Mouse (Mus musculus): ENCODE data around the gene Ccl12. TPM values are rescaled to one million over a fixed set of nuclear protein-coding genes. Genes with fewer than 3 reads are reported as not detected.

Gene Ccl12
- polyA plus RNA-seq (2016; fragmentation: Nextera tagmentation; extraction: Ambion mirVana), result 1.7 and 1.9 TPM in 2 replicates

DNA sequence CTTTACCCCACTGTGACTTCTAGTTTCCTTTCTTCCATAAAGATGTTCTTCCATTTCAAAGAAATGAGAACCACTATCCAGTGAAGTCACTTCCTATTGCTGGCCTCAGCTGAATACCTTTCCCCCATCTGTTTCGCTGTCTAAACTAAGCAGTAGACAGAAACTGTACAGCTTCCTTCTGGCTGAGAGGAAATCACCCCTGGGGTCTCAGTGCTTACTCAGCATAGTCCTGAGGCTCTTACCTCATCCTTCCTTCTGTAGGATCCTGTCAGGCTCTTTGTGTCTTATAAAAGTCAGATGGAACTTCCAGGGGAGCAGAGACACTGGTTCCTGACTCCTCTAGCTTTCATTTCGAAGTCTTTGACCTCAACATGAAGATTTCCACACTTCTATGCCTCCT is at the start of gene Ccl12:
Ccl12 (plus strand) TSS at position 317 of the 400 bp plus-strand sequence.
- no peaks in the 10 kb centered on the region for H3K9me3 ChIP-seq
- WGBS, result 72% methylated on average over 2 of the region's 2 CpGs
- H3K4me1 ChIP-seq, result no peaks in the 10 kb centered on the region
- no peaks in the 10 kb centered on the region for H3K27me3 ChIP-seq
- H3K36me3 ChIP-seq, result no peaks in the 10 kb centered on the region
- no peak within 1 kb of the TSS for H3K27ac ChIP-seq
- no peak within 1 kb of the TSS for H3K9ac ChIP-seq
- no peak within 1 kb of the TSS for H3K4me3 ChIP-seq
- no peak for ATAC-seq (ENCODE audit: insufficient number of reproducible peaks, insufficient read depth, low FRiP score, low TSS enrichment)
- no peak within 1 kb of the TSS for H3K4me2 ChIP-seq (replicated peaks)

DNA sequence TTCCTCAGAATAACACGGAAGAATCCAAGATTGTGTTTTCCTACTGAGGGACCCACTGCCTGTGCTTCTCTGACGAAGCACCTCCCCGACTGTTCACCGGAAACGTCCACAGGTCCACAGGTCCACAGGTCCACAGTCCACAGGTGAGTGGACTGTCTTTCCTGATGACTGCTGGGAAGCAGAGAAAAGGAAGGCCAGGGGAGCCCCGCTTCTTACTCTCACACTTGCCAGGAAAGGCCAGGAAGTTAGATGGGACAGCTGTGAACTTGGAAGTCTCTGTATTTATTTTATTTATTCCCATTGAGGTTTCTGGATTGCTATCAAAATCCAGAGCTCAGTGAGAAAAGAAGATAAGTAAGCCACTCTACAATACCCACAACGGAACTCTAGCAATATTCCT is 47.8 kb upstream of the Ccl12 start:
- no peak for ATAC-seq (ENCODE audit: insufficient number of reproducible peaks, insufficient read depth, low FRiP score, low TSS enrichment)
- Histone ChIP-seq H3K4me3 (no peak overlapping the region), H3K27me3 (no peaks in the 10 kb centered on the region), H3K9ac (no peak overlapping the region), H3K4me1 (no peaks in the 10 kb centered on the region), H3K36me3 (no peaks in the 10 kb centered on the region), H3K27ac (no peak overlapping the region), H3K4me2 (replicated peaks) (no peak overlapping the region), H3K9me3 (no peaks in the 10 kb centered on the region)
- WGBS, result 81% methylated on average over 7 of the region's 7 CpGs

DNA sequence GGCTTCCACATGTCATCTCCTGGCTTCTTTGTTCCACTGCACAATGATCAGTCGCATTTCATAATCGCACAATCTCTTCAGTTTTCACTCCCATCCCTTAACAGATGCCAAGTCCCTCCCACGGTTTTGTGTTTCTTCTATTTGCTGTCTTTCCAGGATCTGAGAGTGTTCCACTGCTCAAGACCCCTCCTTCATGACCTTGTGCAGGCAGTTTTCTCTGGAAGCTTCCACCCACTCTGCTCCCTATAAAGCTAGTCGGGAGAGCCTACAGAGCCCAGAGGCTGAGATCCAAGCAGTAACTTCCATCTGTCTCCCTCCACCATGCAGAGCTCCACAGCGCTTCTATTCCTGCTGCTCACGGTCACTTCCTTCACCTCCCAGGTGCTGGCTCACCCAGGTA is 44.0 kb upstream of the Ccl12 start, which contains the start of gene Ccl11:
Ccl11 (plus strand) TSS at position 178 of the 400 bp plus-strand sequence.
- 75% methylated on average over 6 of the region's 6 CpGs for WGBS
- Histone ChIP-seq H3K27me3 (no peaks in the 10 kb centered on the region), H3K27ac (no peak within 1 kb of the TSS), H3K4me3 (no peak within 1 kb of the TSS), H3K4me1 (no peaks in the 10 kb centered on the region), H3K9ac (no peak within 1 kb of the TSS), H3K4me2 (replicated peaks) (no peak within 1 kb of the TSS), H3K9me3 (no peaks in the 10 kb centered on the region), H3K36me3 (no peaks in the 10 kb centered on the region)
- no peak for ATAC-seq (ENCODE audit: insufficient number of reproducible peaks, insufficient read depth, low FRiP score, low TSS enrichment)

DNA sequence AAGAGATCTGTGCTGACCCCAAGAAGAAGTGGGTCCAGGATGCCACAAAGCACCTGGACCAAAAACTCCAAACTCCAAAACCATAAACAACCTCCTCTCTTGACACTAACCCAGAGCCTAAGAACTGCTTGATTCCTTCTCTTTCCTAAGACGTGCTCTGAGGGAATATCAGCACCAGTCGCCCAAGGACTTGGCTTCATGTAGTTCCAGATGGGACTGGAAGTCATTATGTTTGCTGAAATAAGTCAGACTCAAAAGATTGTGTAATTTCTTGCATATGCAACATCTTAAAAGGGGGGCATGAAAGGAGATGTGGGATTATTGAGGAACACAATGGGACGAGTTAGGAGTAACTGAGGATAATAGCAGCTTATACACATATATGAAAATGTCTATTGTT is 39.4 kb upstream of the Ccl12 start:
- Histone ChIP-seq H3K4me2 (replicated peaks) (no peak overlapping the region), H3K9ac (no peak overlapping the region), H3K4me1 (no peaks in the 10 kb centered on the region), H3K27ac (no peak overlapping the region), H3K27me3 (no peaks in the 10 kb centered on the region), H3K36me3 (no peaks in the 10 kb centered on the region), H3K4me3 (no peak overlapping the region), H3K9me3 (no peaks in the 10 kb centered on the region)
- 41% methylated on average over 3 of the region's 3 CpGs for WGBS
- no peak for ATAC-seq (ENCODE audit: insufficient number of reproducible peaks, insufficient read depth, low FRiP score, low TSS enrichment)

DNA sequence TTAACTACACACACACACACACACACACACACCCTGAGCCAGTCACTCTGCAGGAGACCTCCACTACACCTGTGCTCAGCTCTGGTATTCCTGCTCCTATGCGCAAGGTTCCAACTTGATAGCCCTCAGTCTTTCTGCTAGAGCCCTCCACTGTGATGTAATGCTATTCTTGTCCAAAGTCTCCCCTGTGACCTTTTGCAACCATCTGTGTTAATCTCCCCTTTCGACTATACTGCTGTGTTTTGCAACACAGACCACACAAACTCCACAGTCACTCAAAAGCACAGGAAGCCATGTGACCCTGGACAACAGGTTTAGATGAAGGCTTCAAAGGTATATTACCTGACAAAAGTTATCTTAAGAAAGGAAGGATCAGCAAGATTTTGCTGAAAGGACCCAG is 38.2 kb upstream of the Ccl12 start:
- ATAC-seq (ENCODE audit: insufficient number of reproducible peaks, insufficient read depth, low FRiP score, low TSS enrichment), result no peak
- Histone ChIP-seq H3K27ac (no peak overlapping the region), H3K4me3 (no peak overlapping the region), H3K4me1 (no peaks in the 10 kb centered on the region), H3K4me2 (replicated peaks) (no peak overlapping the region), H3K9me3 (no peaks in the 10 kb centered on the region), H3K27me3 (no peaks in the 10 kb centered on the region), H3K36me3 (no peaks in the 10 kb centered on the region), H3K9ac (no peak overlapping the region)
- 69% methylated on average over 2 of the region's 2 CpGs for WGBS

DNA sequence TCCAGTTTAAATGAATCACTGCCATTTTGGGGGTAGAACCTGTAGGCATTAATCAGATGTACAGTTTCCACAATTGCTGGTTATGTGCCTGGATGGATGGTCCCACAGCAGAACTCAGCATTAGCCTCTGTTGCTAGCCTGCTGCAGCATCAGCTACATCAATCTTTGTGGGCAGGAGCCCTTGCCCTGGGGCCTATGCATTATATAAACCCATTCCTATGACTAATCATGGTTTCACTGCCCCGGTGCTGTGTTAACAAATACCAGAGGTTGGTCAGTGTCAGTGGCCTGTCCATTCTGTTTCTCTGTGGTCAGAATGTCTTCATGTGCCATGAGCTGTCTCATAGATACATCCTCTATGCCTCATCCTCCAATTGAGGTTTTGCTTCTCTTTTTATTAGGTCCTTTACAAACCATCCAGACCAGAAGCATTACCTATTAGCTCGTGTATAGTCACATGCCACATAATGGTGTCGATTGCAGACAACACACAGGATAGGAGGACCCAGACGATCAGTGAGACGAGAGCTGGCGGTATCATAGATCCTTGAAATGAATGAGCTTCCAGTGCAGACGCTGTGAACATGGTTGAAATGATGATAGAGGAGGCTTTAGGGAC is 34.6 kb upstream of the Ccl12 start:
- Histone ChIP-seq H3K4me1 (no peaks in the 10 kb centered on the region), H3K27me3 (no peaks in the 10 kb centered on the region), H3K9me3 (no peaks in the 10 kb centered on the region), H3K27ac (no peak overlapping the region), H3K4me2 (replicated peaks) (no peak overlapping the region), H3K9ac (no peak overlapping the region), H3K36me3 (no peaks in the 10 kb centered on the region), H3K4me3 (no peak overlapping the region)
- ATAC-seq (ENCODE audit: insufficient number of reproducible peaks, insufficient read depth, low FRiP score, low TSS enrichment), result no peak
- WGBS, result 80% methylated on average over 7 of the region's 7 CpGs

DNA sequence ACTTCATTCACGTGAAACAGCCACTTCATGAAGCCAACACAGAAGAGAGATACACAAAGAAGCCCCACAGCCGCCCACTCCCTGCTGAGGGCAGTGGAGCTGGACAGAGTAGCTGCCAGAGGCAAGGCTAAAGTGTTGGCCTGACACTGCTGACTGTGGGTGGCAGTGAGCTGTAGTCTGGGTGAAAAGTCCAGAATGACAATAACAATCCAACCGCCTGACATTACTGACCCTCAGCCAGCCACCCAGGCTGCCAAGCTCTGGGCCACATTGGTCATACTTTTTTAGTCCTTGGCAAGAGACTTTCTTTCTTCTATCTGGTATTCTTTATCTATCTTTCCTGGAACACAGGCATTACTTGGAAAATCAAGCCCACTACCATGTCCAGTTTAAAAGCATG is 30.6 kb upstream of the Ccl12 start:
- ATAC-seq (ENCODE audit: insufficient number of reproducible peaks, insufficient read depth, low FRiP score, low TSS enrichment), result no peak
- H3K9ac ChIP-seq, result no peak overlapping the region
- WGBS, result 76% methylated on average over 3 of the region's 3 CpGs

DNA sequence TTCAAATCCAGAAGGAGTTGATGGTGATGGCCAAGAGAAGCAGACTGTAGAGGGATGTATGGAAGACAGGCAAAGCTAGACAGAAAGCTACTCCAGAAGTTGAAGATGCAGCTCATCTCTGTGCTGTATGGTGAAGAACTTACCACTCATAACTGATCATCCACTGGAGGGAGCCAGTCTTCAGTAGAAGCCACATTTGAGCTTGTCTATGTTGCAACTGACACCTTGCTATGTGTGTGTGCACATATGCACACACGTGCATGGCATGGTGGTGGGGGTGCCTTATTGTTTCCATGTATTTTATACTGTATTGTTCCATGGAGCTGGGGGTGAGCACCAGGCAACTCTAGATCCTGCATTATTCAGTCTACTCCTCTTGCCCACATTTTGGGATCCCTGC is 29.3 kb upstream of the Ccl12 start:
- no peak for ATAC-seq (ENCODE audit: insufficient number of reproducible peaks, insufficient read depth, low FRiP score, low TSS enrichment)
- H3K9ac ChIP-seq, result no peak overlapping the region
- 96% methylated on average over 1 of the region's 1 CpGs for WGBS
- H3K36me3 ChIP-seq, result no peaks in the 10 kb centered on the region
- H3K9me3 ChIP-seq, result 0 out of 2 replicates have a peak, but pooled peaks cover 5% of the 10 kb centered on the region
- no peaks in the 10 kb centered on the region for H3K27me3 ChIP-seq
- H3K4me1 ChIP-seq, result no peaks in the 10 kb centered on the region
- H3K4me2 ChIP-seq (replicated peaks), result no peak overlapping the region
- H3K4me3 ChIP-seq, result no peak overlapping the region
- H3K27ac ChIP-seq, result no peak overlapping the region

More for the DNA sequence above, 30.6 kb upstream of the Ccl12 start:
- Histone ChIP-seq H3K4me3 (no peak overlapping the region), H3K9me3 (0 out of 2 replicates have a peak, but pooled peaks cover 5% of the 10 kb centered on the region), H3K4me1 (no peaks in the 10 kb centered on the region), H3K27ac (no peak overlapping the region), H3K27me3 (no peaks in the 10 kb centered on the region), H3K4me2 (replicated peaks) (no peak overlapping the region), H3K36me3 (no peaks in the 10 kb centered on the region)

DNA sequence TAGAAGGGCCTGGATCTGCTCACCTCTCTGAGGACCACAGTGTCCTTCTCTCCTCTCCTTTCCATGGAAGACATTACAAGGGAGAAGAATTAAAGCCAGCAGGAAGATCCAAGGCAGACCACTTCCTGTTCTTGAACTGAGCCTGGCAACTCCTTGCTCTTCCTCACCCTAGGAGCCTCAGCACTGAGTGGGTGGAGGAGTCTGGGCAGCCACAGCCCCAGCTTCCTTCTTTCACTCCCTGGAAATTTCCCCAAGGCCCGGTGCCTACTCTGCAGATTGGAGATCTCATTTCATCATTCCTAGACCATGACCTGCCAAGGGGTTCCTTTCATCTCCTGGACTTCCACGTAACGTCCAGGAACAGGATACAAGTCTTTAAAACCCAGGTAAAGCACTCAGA is 28.7 kb upstream of the Ccl12 start:
- WGBS, result 73% methylated on average over 3 of the region's 3 CpGs

DNA sequence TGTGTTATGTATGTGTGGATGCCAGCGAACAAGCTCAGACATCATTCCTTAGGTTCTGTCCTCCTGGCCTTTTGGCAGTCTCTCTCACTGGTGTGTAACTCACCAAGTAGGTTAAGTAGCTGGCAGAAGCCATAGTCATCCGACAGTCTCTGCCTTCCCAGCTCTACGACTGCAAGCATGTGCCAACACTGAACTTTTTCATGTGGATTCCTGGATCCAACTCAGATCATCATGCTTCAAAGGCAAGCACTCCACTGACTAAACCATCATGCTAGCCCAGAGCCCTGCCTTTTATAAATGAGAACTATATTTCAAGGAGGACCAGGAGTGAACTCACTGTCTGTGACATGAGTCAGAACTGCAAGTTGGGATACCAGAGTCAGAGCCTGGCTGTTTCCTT is 28.0 kb upstream of the Ccl12 start:
- no peak overlapping the region for H3K4me3 ChIP-seq
- H3K27me3 ChIP-seq, result no peaks in the 10 kb centered on the region
- H3K27ac ChIP-seq, result no peak overlapping the region
- 0 out of 2 replicates have a peak, but pooled peaks cover 5% of the 10 kb centered on the region for H3K9me3 ChIP-seq
- no peaks in the 10 kb centered on the region for H3K4me1 ChIP-seq
- no peak for ATAC-seq (ENCODE audit: insufficient number of reproducible peaks, insufficient read depth, low FRiP score, low TSS enrichment)
- H3K4me2 ChIP-seq (replicated peaks), result no peak overlapping the region
- WGBS, result 78% methylated on average over 3 of the region's 3 CpGs
- H3K36me3 ChIP-seq, result no peaks in the 10 kb centered on the region
- no peak overlapping the region for H3K9ac ChIP-seq

More for the DNA sequence above, 28.7 kb upstream of the Ccl12 start:
- Histone ChIP-seq H3K4me1 (no peaks in the 10 kb centered on the region), H3K27ac (no peak overlapping the region), H3K27me3 (no peaks in the 10 kb centered on the region), H3K36me3 (no peaks in the 10 kb centered on the region), H3K4me3 (no peak overlapping the region), H3K4me2 (replicated peaks) (no peak overlapping the region), H3K9me3 (0 out of 2 replicates have a peak, but pooled peaks cover 5% of the 10 kb centered on the region), H3K9ac (no peak overlapping the region)
- no peak for ATAC-seq (ENCODE audit: insufficient number of reproducible peaks, insufficient read depth, low FRiP score, low TSS enrichment)

DNA sequence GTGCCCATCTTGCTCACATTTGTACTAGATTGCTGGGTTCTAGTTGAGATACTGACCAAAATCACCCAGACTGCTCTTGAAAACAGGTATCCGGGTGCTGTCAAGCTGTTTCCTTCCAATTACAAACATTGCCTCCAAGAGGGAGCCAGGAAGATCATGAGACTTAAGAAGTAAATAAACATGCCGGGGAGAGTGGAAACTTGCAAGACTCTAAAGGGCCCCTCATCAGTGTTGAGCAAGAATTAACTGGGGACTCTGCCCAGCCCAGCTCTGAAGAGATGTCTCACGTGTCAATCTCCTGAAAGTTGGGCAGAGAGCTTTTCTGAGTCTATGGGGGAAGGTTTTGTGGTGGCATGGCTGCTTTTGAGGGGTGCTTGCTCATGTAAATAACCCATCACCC is 24.6 kb upstream of the Ccl12 start:
- Histone ChIP-seq H3K4me1 (no peaks in the 10 kb centered on the region), H3K9ac (no peak overlapping the region), H3K4me2 (replicated peaks) (no peak overlapping the region), H3K36me3 (no peaks in the 10 kb centered on the region), H3K27me3 (no peaks in the 10 kb centered on the region), H3K27ac (no peak overlapping the region), H3K9me3 (0 out of 2 replicates have a peak, but pooled peaks cover 5% of the 10 kb centered on the region), H3K4me3 (no peak overlapping the region)
- 76% methylated on average over 3 of the region's 3 CpGs for WGBS
- no peak for ATAC-seq (ENCODE audit: insufficient number of reproducible peaks, insufficient read depth, low FRiP score, low TSS enrichment)

DNA sequence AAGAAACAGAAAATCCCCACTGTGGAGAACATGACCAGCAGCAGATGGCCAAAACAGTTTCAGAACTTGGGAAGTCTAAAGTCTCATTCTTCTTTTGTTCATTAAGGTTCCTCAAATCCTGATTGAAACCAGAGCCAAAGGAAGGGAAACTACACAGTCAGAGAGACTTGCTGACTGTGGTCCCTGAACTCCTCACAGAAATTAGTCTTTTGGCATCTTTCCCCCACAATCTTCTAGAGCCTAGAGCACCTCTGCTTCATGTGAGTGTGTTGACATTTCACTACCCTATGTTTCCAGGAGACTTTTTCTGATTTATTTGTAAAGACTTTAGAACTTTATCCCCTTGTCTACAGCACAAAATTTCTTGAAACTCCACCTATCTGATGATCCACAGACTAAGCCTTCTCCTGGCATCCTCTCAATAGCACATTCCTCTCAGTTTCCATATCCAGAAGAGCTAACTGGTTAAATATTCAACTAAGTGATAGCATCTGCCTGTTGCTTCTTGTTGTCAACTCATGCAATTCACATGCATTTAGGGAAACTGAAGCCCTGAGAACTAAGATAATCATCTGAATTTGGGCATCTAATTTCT is 23.4 kb upstream of the Ccl12 start:
- H3K27ac ChIP-seq, result no peak overlapping the region
- no peaks in the 10 kb centered on the region for H3K36me3 ChIP-seq
- H3K27me3 ChIP-seq, result no peaks in the 10 kb centered on the region
- H3K4me2 ChIP-seq (replicated peaks), result no peak overlapping the region
- no peak for ATAC-seq (ENCODE audit: insufficient number of reproducible peaks, insufficient read depth, low FRiP score, low TSS enrichment)
- no peaks in the 10 kb centered on the region for H3K4me1 ChIP-seq
- 0 out of 2 replicates have a peak, but pooled peaks cover 5% of the 10 kb centered on the region for H3K9me3 ChIP-seq
- H3K9ac ChIP-seq, result no peak overlapping the region
- no peak overlapping the region for H3K4me3 ChIP-seq
